Mouse (Mus musculus): ENCODE results near the gene Abca1. TPM values are rescaled to one million over a fixed set of nuclear protein-coding genes. Genes with fewer than 3 reads are reported as not detected.

Gene Abca1
- total RNA-seq (2021) = 10 to 100 TPM; 13.6 to 19.7 TPM

GRCm38 (mm10) chr4:53159767-53160166 is at the start of gene Abca1:
Abca1 (minus strand) TSS chr4:53159895.
- DNase-seq (ENCODE audit: low spot score) = peak; percentile 88
- intact Hi-C loops (cut with DNase I) = loop anchor here (1.0 to 2.0 kb wide), 4 partner anchors 36 to 195 kb away; no protein-coding TSS in a partner anchor

GRCm38 (mm10) chr4:53204482-53204881 is 44.8 kb upstream of the Abca1 start:
- DNase-seq (ENCODE audit: low spot score) = no peak
- intact Hi-C loops (cut with DNase I) = no loop called here

GRCm38 (mm10) chr4:53203595-53204400 is 44.1 kb upstream of the Abca1 start:
- intact Hi-C loops (cut with DNase I) = no loop called here
- DNase-seq (ENCODE audit: low spot score) = no peak

- DNase-seq (ENCODE audit: low spot score) = no peak
- intact Hi-C loops (cut with DNase I) = no loop called here
Observed at GRCm38 (mm10) chr4:53200276-53200675, 40.6 kb upstream of the Abca1 start.

GRCm38 (mm10) chr4:53197842-53198241 is 38.1 kb upstream of the Abca1 start:
- no peak for DNase-seq (ENCODE audit: low spot score)
- intact Hi-C loops (cut with DNase I) = loop anchor here (2.0 to 10.0 kb wide), 4 partner anchors 19 to 397 kb away; no protein-coding TSS in a partner anchor

- intact Hi-C loops (cut with DNase I) = loop anchor here (2.0 to 10.0 kb wide), 4 partner anchors 21 to 399 kb away; no protein-coding TSS in a partner anchor
- peak; percentile 82 for DNase-seq (ENCODE audit: low spot score)
Observed at GRCm38 (mm10) chr4:53196058-53196771, 36.5 kb upstream of the Abca1 start.

- intact Hi-C loops (cut with DNase I) = no loop called here
- peak; percentile 51 for DNase-seq (ENCODE audit: low spot score)
Observed at GRCm38 (mm10) chr4:53187071-53187470, 27.4 kb upstream of the Abca1 start.

- no peak for DNase-seq (ENCODE audit: low spot score)
Observed at GRCm38 (mm10) chr4:53186573-53186972, 26.9 kb upstream of the Abca1 start.

GRCm38 (mm10) chr4:53186141-53186540 is 26.4 kb upstream of the Abca1 start:
- DNase-seq (ENCODE audit: low spot score) = no peak
- intact Hi-C loops (cut with DNase I) = no loop called here

More at GRCm38 (mm10) chr4:53186573-53186972, 26.9 kb upstream of the Abca1 start:
- intact Hi-C loops (cut with DNase I) = no loop called here

GRCm38 (mm10) chr4:53181479-53181878 is 21.8 kb upstream of the Abca1 start:
- intact Hi-C loops (cut with DNase I) = no loop called here
- DNase-seq (ENCODE audit: low spot score) = no peak

GRCm38 (mm10) chr4:53179308-53179820 is 19.7 kb upstream of the Abca1 start:
- DNase-seq (ENCODE audit: low spot score) = no peak
- intact Hi-C loops (cut with DNase I) = no loop called here

- no peak for DNase-seq (ENCODE audit: low spot score)
- intact Hi-C loops (cut with DNase I) = no loop called here
Observed at GRCm38 (mm10) chr4:53178489-53178888, 18.8 kb upstream of the Abca1 start.

- intact Hi-C loops (cut with DNase I) = no loop called here
- no peak for DNase-seq (ENCODE audit: low spot score)
Observed at GRCm38 (mm10) chr4:53177696-53178095, 18.0 kb upstream of the Abca1 start.

GRCm38 (mm10) chr4:53174906-53175305 is 15.2 kb upstream of the Abca1 start:
- no peak for DNase-seq (ENCODE audit: low spot score)
- intact Hi-C loops (cut with DNase I) = no loop called here

- DNase-seq (ENCODE audit: low spot score) = no peak
- intact Hi-C loops (cut with DNase I) = no loop called here
Observed at GRCm38 (mm10) chr4:53170403-53170802, 10.7 kb upstream of the Abca1 start.

- intact Hi-C loops (cut with DNase I) = no loop called here
Observed at GRCm38 (mm10) chr4:53165231-53165630, 5.5 kb upstream of the Abca1 start.

GRCm38 (mm10) chr4:53159176-53159575 is 519 bp downstream of the Abca1 start:
- intact Hi-C loops (cut with DNase I) = loop anchor here (2.0 kb wide), 3 partner anchors 40 to 196 kb away; no protein-coding TSS in a partner anchor
- no peak for DNase-seq (ENCODE audit: low spot score)

More at GRCm38 (mm10) chr4:53165231-53165630, 5.5 kb upstream of the Abca1 start:
- DNase-seq (ENCODE audit: low spot score) = no peak

GRCm38 (mm10) chr4:53158634-53159033 is 1.1 kb downstream of the Abca1 start:
- intact Hi-C loops (cut with DNase I) = loop anchor here (2.0 kb wide), 3 partner anchors 40 to 196 kb away; no protein-coding TSS in a partner anchor
- DNase-seq (ENCODE audit: low spot score) = peak; percentile 77

- intact Hi-C loops (cut with DNase I) = no loop called here
- DNase-seq (ENCODE audit: low spot score) = no peak
Observed at GRCm38 (mm10) chr4:53155471-53155870, 4.2 kb downstream of the Abca1 start.

GRCm38 (mm10) chr4:53153711-53154110 is 6.0 kb downstream of the Abca1 start:
- intact Hi-C loops (cut with DNase I) = no loop called here
- DNase-seq (ENCODE audit: low spot score) = no peak
